Mouse (Mus musculus) liver, embryonic 16.5 days (tissue): ENCODE measurements around the gene Ntn5. TPM values are rescaled to one million over a fixed set of nuclear protein-coding genes. Genes with fewer than 3 reads are reported as not detected.

ENCODE experiments used
- ATAC-seq: fragments of 200-750 bp; cut with Nextera tagmentation; 2 replicates; pipeline ENCODE4 v1.8.0; 2017; ENCODE audit warnings: low read depth, mild to moderate bottlenecking, moderate number of reproducible peaks, moderate library complexity
- H3K27ac ChIP-seq: fragments of 300-500 bp; sonication (generic); 2 replicates; pipeline ENCODE4 v1.5.1; 2014; ENCODE audit warnings: mild to moderate bottlenecking, low read length
- H3K27me3 ChIP-seq: fragments of 300-500 bp; sonication (generic); 2 replicates; pipeline ENCODE4 v1.6.1; 2014; ENCODE audit warnings: low read depth, low read length, mixed read lengths; ENCODE audit not compliant: control insufficient read depth, insufficient read depth
- H3K36me3 ChIP-seq: fragments of 300-500 bp; sonication (generic); 2 replicates; pipeline ENCODE4 v1.6.1; 2014; ENCODE audit warnings: mild to moderate bottlenecking; ENCODE audit not compliant: control insufficient read depth, insufficient read depth
- H3K4me1 ChIP-seq: fragments of 300-500 bp; sonication (generic); 2 replicates; pipeline ENCODE4 v1.6.1; 2014; ENCODE audit warnings: low read depth, low read length, mixed read lengths; ENCODE audit not compliant: control insufficient read depth
- H3K4me2 ChIP-seq: fragments of 300-500 bp; sonication (generic); 2 replicates; pipeline ENCODE4 v1.6.1; 2014; ENCODE audit warnings: low read depth, low read length, mixed read lengths
- H3K4me3 ChIP-seq: fragments of 300-500 bp; sonication (generic); 2 replicates; pipeline ENCODE4 v1.5.1; 2014; ENCODE audit warnings: low read depth, mild to moderate bottlenecking, low read length
- H3K9ac ChIP-seq: fragments of 300-500 bp; sonication (generic); 2 replicates; pipeline ENCODE4 v1.6.1; 2014; ENCODE audit warnings: low read depth, low read length
- H3K9me3 ChIP-seq: fragments of 300-500 bp; sonication (generic); replicated peaks from 2 replicates; pipeline ENCODE4 v1.6.1; 2016; ENCODE audit warnings: low read length; ENCODE audit not compliant: control insufficient read depth
- WGBS: fragments of 180-500 bp; shearing (Covaris S2); extraction: QIAGEN DNeasy Blood & Tissue Kit; methylation state at CpG from one replicate; pipeline ENCODE4 v1.1.7; 2014; ENCODE audit not compliant: insufficient replicate concordance; 5-methylcytosine and 5-hydroxymethylcytosine counted together
- polyA plus RNA-seq: library from polyadenylated mRNA; unstranded; fragments of >200 nt; fragmentation: Nextera tagmentation; extraction: Ambion mirVana; gene quantifications from 2 replicates; pipeline ENCODE4 v1.2.1, GENCODE M21; 2015

The Ntn5 gene
- polyA plus RNA-seq, 1 experiment from 2014 or later = not detected

- H3K4me2 ChIP-seq = no peak overlapping the region
- H3K9ac ChIP-seq = no peak overlapping the region
- peaks cover 6% of the 10 kb centered on the region; the same call in 1 of the 2 replicates for H3K27me3 ChIP-seq
- H3K4me1 ChIP-seq = peaks cover 7% of the 10 kb centered on the region; the same call in 1 of the 2 replicates
- 58% methylated on average over 17 of the region's 17 CpGs for WGBS
- ATAC-seq = no peak
- no peak overlapping the region for H3K4me3 ChIP-seq
- no peak overlapping the region for H3K27ac ChIP-seq
- no peaks in the 10 kb centered on the region for H3K9me3 ChIP-seq
- no peaks in the 10 kb centered on the region for H3K36me3 ChIP-seq
Measured at GRCm38 (mm10) chr7:45641391-45642040, 42.3 kb upstream of the Ntn5 start.

GRCm38 (mm10) chr7:45642083-45642482 lies 41.7 kb upstream of the Ntn5 start:
- Histone ChIP-seq H3K27ac (no peak overlapping the region), H3K27me3 (peaks cover 6% of the 10 kb centered on the region; the same call in 1 of the 2 replicates), H3K9me3 (no peaks in the 10 kb centered on the region), H3K4me1 (peaks cover 7% of the 10 kb centered on the region; the same call in 1 of the 2 replicates), H3K4me3 (no peak overlapping the region), H3K9ac (no peak overlapping the region), H3K36me3 (no peaks in the 10 kb centered on the region), H3K4me2 (no peak overlapping the region)
- no peak for ATAC-seq
- WGBS = 67% methylated on average over 5 of the region's 5 CpGs

GRCm38 (mm10) chr7:45642503-45643255 lies 41.1 kb upstream of the Ntn5 start:
- Histone ChIP-seq H3K9ac (peak overlapping the region; percentile 13; the same call in 1 of the 2 replicates), H3K4me1 (peaks cover 7% of the 10 kb centered on the region; the same call in 1 of the 2 replicates), H3K27ac (no peak overlapping the region), H3K4me3 (peak overlapping the region; percentile 43), H3K9me3 (no peaks in the 10 kb centered on the region), H3K36me3 (no peaks in the 10 kb centered on the region), H3K4me2 (peak overlapping the region; percentile 56), H3K27me3 (peaks cover 6% of the 10 kb centered on the region; the same call in 1 of the 2 replicates)
- 31% methylated on average over 16 of the region's 16 CpGs for WGBS
- no peak for ATAC-seq

- peak overlapping the region; percentile 13; the same call in 1 of the 2 replicates for H3K9ac ChIP-seq
- no peaks in the 10 kb centered on the region for H3K9me3 ChIP-seq
- peaks cover 7% of the 10 kb centered on the region; the same call in 1 of the 2 replicates for H3K4me1 ChIP-seq
- WGBS = 5% methylated on average over 28 of the region's 28 CpGs
- no peaks in the 10 kb centered on the region for H3K36me3 ChIP-seq
- peak overlapping the region; percentile 43 for H3K4me3 ChIP-seq
- H3K4me2 ChIP-seq = peak overlapping the region; percentile 56
- H3K27ac ChIP-seq = no peak overlapping the region
- peak; percentile 82 for ATAC-seq
- peaks cover 6% of the 10 kb centered on the region; the same call in 1 of the 2 replicates for H3K27me3 ChIP-seq
Measured at GRCm38 (mm10) chr7:45643441-45644178, 40.2 kb upstream of the Ntn5 start.

GRCm38 (mm10) chr7:45644183-45644582 lies 39.6 kb upstream of the Ntn5 start:
- H3K9ac ChIP-seq = no peak overlapping the region
- H3K27me3 ChIP-seq = peaks cover 6% of the 10 kb centered on the region; the same call in 1 of the 2 replicates
- ATAC-seq = no peak
- peak overlapping the region; percentile 43 for H3K4me3 ChIP-seq
- 12% methylated on average over 18 of the region's 18 CpGs for WGBS
- H3K36me3 ChIP-seq = no peaks in the 10 kb centered on the region
- H3K4me1 ChIP-seq = peaks cover 7% of the 10 kb centered on the region; the same call in 1 of the 2 replicates
- peak overlapping the region; percentile 56 for H3K4me2 ChIP-seq
- H3K9me3 ChIP-seq = no peaks in the 10 kb centered on the region
- no peak overlapping the region for H3K27ac ChIP-seq

GRCm38 (mm10) chr7:45644872-45645590 lies 38.8 kb upstream of the Ntn5 start:
- Histone ChIP-seq H3K27ac (no peak overlapping the region), H3K9ac (no peak overlapping the region), H3K27me3 (peaks cover 6% of the 10 kb centered on the region; the same call in 1 of the 2 replicates), H3K4me3 (no peak overlapping the region), H3K4me2 (no peak overlapping the region), H3K36me3 (no peaks in the 10 kb centered on the region), H3K9me3 (no peaks in the 10 kb centered on the region), H3K4me1 (peaks cover 7% of the 10 kb centered on the region; the same call in 1 of the 2 replicates)
- no peak for ATAC-seq
- WGBS = 55% methylated on average over 6 of the region's 6 CpGs

- Histone ChIP-seq H3K9ac (no peak overlapping the region), H3K4me1 (peaks cover 7% of the 10 kb centered on the region; the same call in 1 of the 2 replicates), H3K9me3 (no peaks in the 10 kb centered on the region), H3K4me3 (no peak overlapping the region), H3K36me3 (no peaks in the 10 kb centered on the region), H3K4me2 (no peak overlapping the region), H3K27ac (no peak overlapping the region), H3K27me3 (peaks cover 6% of the 10 kb centered on the region; the same call in 1 of the 2 replicates)
- WGBS = 66% methylated on average over 7 of the region's 7 CpGs
- no peak for ATAC-seq
Measured at GRCm38 (mm10) chr7:45645591-45645971, 38.2 kb upstream of the Ntn5 start.

- H3K4me2 ChIP-seq = no peak overlapping the region
- peaks cover 7% of the 10 kb centered on the region; the same call in 1 of the 2 replicates for H3K4me1 ChIP-seq
- no peak overlapping the region for H3K4me3 ChIP-seq
- H3K27ac ChIP-seq = no peak overlapping the region
- no peak for ATAC-seq
- WGBS = 66% methylated on average over 4 of the region's 4 CpGs
- peaks cover 6% of the 10 kb centered on the region; the same call in 1 of the 2 replicates for H3K27me3 ChIP-seq
- H3K9me3 ChIP-seq = no peaks in the 10 kb centered on the region
- no peaks in the 10 kb centered on the region for H3K36me3 ChIP-seq
- H3K9ac ChIP-seq = no peak overlapping the region
Measured at GRCm38 (mm10) chr7:45646671-45647070, 37.2 kb upstream of the Ntn5 start.
